Mouse (Mus musculus) right cerebral cortex, postnatal 4 days (tissue): ENCODE measurements around the gene Ass1.
"Not testable (repeated sequence)": the region's sequence is repeated elsewhere in the genome, so short reads cannot be mapped to it uniquely, and the experiment has no call there.

Experiments used
- DNase-seq: peaks from one replicate; pipeline ENCODE4 v3.0.0-alpha.2; 2022

Ass1 gene

DNA sequence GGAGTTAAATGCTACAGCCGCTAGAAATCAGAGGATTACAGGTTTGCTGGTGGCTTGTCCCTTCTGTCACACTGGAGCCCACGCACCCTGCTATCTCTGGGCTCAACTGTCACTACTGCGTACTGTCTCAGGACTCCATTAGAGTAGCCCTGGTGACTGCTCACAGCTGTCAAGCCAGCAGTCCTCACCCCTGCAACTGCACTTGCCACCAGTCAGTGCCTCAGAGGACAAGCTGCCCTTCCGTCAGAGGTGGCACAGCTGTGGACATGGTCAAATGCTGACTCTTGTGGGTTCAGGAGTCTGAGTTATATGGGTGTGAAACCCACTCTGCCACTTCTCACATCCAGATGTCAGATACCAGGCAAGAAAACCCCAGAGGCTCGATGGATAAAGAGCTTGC lies 68.7 kb downstream of the Ass1 start:
- no peak for DNase-seq

DNA sequence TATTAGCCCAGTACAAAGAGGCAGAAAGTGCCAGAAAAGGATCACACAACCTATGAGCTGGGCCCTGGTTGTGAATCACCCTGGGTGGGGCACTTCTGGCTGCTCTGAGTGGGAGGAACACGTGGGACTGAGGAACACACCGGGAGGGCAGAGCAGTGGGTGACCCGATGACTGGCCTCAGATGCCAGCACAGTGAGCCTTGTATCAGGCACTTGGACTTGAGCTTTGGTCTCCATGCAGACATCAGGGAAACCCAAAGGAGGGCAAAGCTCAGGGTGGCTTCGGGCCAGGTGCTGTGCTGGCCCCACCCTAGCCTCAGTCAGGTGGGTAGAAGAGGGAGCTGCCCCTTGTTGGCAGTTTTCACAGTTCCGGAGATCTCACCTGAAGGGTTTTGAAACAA lies 71.6 kb downstream of the Ass1 start:
- DNase-seq, result no peak

DNA sequence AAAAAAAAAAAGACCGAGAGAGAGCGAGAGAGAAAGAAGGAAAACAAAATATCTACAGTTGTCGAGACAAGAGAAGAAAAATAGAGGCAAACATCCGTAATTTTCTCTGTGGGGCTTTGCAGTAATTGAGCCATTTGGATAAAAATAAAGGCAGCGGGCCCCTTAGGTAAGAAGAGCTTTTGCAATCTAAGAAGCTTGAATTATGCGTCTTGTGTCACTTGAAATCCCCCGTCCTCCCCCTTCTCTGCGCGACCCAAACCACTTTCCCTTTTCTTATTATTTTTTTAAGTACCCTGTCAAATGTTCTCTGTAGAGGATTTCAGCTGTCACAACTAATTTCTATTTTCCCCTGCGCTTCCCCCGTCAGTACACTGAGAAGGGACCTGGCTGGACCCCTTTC lies 77.7 kb downstream of the Ass1 start:
- DNase-seq, result no peak

DNA sequence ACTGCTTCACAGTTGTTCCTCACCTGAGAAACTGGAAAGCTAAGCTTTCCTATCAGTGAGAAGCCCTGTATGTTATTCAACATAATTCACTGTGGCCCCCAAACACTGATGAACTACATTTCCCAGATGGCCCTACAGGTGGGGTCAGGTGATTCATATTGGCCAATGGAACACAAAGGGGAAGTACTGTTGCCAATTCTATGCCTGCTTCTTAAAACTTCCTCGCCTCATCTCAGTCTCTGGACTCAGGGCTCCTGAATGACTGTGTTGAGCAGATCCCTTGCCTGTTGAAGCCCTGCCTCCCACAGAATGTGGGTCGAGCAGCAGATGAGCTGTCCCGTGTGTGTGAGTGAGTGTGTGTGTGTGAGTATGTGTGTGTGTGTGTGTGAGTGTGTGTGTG lies 80.5 kb downstream of the Ass1 start:
- no peak for DNase-seq

DNA sequence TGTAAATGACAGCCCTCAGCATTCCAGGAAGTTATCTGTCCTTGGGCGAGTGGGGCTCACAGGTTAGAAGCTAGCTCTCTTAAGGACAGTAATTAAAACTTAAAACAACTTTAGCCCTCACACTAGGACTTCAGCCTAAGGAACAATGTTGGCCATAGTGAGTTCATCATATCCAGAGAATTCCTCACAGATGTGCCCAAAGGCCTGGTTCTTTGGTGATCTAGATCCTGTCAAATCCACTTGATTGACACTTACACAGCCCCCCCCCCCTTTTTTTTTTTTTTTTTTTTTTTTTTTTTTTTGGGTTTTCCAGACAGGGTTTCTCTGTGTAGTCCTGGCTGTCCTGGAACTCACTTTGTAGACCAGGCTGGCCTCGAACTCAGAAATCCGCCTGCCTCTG lies 81.3 kb downstream of the Ass1 start:
- not testable (repeated sequence) for DNase-seq

DNA sequence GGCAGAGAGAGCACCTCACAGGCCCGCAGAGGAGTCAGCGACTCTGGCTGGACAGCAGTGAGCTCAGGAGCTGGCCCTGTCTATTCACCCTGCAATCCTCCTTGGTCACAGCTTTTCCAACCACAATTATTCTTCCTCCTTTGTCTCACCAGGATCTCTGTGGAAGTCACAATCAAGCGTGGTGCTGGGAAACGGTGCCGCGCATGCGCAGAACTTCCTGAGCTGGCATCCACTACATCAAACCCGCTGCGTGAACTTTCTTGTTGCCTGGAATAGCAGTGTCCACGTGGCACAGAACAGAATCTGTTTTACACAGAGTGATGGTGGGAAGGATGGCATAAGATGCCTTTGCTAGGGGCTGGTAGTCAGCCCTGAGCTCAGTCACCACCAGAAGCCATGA lies 82.0 kb downstream of the Ass1 start:
- DNase-seq, result no peak

DNA sequence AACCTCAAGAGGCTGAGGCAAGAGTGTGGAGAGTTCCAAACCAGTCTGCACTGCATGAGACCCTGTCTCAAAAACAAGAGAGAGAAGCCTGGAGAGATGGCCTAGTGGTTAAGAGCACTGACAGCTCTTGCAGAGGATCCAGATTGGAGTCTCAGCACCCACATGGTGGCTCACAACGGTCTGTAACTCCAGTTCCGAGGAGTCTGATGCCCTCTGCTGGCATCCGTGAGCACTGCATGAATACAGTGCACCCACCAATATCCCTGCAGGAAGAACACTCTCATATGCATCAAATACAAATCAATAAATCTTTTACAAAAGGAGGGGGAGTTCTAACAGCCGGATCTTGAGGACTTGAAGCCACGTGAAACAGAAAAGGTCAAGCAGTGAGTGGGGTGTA lies 84.6 kb downstream of the Ass1 start:
- DNase-seq, result no peak
